Mouse (Mus musculus) embryonic facial prominence, embryonic 15.5 days (tissue): ENCODE results near the gene Rubcnl. TPM values are rescaled to one million over a fixed set of nuclear protein-coding genes. Genes with fewer than 3 reads are reported as not detected.

Source experiments
- ATAC-seq: fragments of 200-750 bp; cut with Nextera tagmentation; 2 replicates; pipeline ENCODE4 v1.8.0; 2017; ENCODE audit warnings: low read depth, moderate TSS enrichment; ENCODE audit not compliant: insufficient number of reproducible peaks, low FRiP score, low TSS enrichment
- H3K27ac ChIP-seq: fragments of 300-500 bp; sonication (generic); replicated peaks from 2 replicates; pipeline ENCODE4 v1.5.1; 2015; ENCODE audit warnings: mild to moderate bottlenecking, inconsistent platforms
- H3K27me3 ChIP-seq: fragments of 300-500 bp; sonication (generic); 2 replicates; pipeline ENCODE4 v1.6.1; 2015; ENCODE audit warnings: inconsistent platforms
- H3K36me3 ChIP-seq: fragments of 300-500 bp; sonication (generic); 2 replicates; pipeline ENCODE4 v1.6.1; 2015; ENCODE audit warnings: mild to moderate bottlenecking, inconsistent platforms
- H3K4me1 ChIP-seq: fragments of 300-500 bp; sonication (generic); 2 replicates; pipeline ENCODE4 v1.6.1; 2015; ENCODE audit warnings: inconsistent platforms
- H3K4me2 ChIP-seq: fragments of 300-500 bp; sonication (generic); replicated peaks from 2 replicates; pipeline ENCODE4 v1.6.1; 2015; ENCODE audit warnings: mild to moderate bottlenecking, inconsistent platforms
- H3K4me3 ChIP-seq: fragments of 300-500 bp; sonication (generic); replicated peaks from 2 replicates; pipeline ENCODE4 v1.5.1; 2015; ENCODE audit warnings: mild to moderate bottlenecking, inconsistent platforms
- H3K9ac ChIP-seq: fragments of 300-500 bp; sonication (generic); 2 replicates; pipeline ENCODE4 v1.6.1; 2015; ENCODE audit warnings: inconsistent platforms
- H3K9me3 ChIP-seq: fragments of 300-500 bp; sonication (generic); replicated peaks from 2 replicates; pipeline ENCODE4 v1.6.1; 2016; ENCODE audit warnings: inconsistent platforms
- WGBS: fragments of 180-500 bp; shearing (Covaris S2); methylation state at CpG from one replicate; pipeline ENCODE4 v1.1.7; 2015; 5-methylcytosine and 5-hydroxymethylcytosine counted together
- polyA plus RNA-seq: library from polyadenylated mRNA; unstranded; fragments of >200 nt; fragmentation: Nextera tagmentation; extraction: Ambion mirVana; gene quantifications from 2 replicates; pipeline ENCODE4 v1.2.1, GENCODE M21; 2015

Gene Rubcnl
- polyA plus RNA-seq, 1 experiment from 2014 or later, result 0.59 TPM

GRCm38 (mm10) chr14:75075299-75076180 lies 59.7 kb downstream of the Rubcnl start:
- Histone ChIP-seq H3K4me1 (no peaks in the 10 kb centered on the region), H3K9me3 (no peaks in the 10 kb centered on the region), H3K27ac (no peak overlapping the region), H3K9ac (no peak overlapping the region), H3K4me3 (no peak overlapping the region), H3K36me3 (no peaks in the 10 kb centered on the region), H3K4me2 (no peak overlapping the region), H3K27me3 (no peaks in the 10 kb centered on the region)
- 73% methylated on average over 10 of the region's 10 CpGs for WGBS
- no peak for ATAC-seq

- ATAC-seq, result no peak
- Histone ChIP-seq H3K4me1 (no peaks in the 10 kb centered on the region), H3K36me3 (no peaks in the 10 kb centered on the region), H3K4me2 (no peak overlapping the region), H3K27me3 (no peaks in the 10 kb centered on the region), H3K9me3 (no peaks in the 10 kb centered on the region), H3K4me3 (no peak overlapping the region), H3K27ac (no peak overlapping the region), H3K9ac (no peak overlapping the region)
- 63% methylated on average over 6 of the region's 6 CpGs for WGBS
Observed at GRCm38 (mm10) chr14:75077946-75078345, 62.1 kb downstream of the Rubcnl start.

Other genes with a start within 250 kb of the Rubcnl start
- gene Lrch1, start 68.2 kb upstream of the Rubcnl start, polyA plus RNA-seq, result 17.3 and 18.8 TPM in 2 replicates
- gene Lrrc63, start 114.9 kb downstream of the Rubcnl start, polyA plus RNA-seq, result not detected in 2 replicates
- gene Lcp1, start 115.1 kb downstream of the Rubcnl start, polyA plus RNA-seq, result 36.0 and 37.4 TPM in 2 replicates
- gene Cpb2, start 226.3 kb downstream of the Rubcnl start, polyA plus RNA-seq, result not detected in 2 replicates